11 mouse cellular contexts compared by ENCODE assay signal in the genomic region with DNA sequence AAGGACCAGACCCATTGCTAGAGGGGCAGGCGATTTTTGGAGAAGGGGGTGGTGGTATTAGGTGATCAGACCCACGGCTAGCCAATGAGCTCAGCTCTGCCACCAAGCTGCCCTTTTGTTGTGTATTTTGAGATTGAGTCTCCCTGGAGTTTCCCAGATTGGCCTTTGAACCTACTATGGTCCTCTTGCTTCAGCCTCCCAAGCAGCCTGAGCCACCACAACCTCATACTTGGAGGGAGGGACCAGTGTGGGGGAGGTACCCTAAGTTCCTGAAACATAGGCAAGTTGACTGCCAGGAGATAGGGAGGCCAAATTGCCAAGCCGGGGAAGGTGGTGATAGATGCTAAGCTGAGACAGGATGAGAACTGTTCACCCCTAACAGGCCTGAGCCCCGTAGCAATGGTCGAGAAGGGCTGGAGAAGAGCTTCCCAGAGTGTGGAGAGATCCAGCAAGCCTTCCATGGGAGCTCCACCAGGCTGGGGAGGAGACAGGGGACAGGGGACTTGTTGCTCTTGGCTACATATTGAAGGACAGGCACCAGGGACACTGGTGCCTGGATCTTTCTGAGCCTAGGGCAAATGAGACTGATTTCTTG.
A peak's percentile ranks its signal among the peaks of the same experiment; 100 is the strongest.
DNase-seq lines count a peak whose midpoint lies in the region; ATAC-seq lines count a peak whose summit lies in the region.
"Had no signal": no experiment of that assay in that cellular context is flagged by ENCODE, and none has a peak within 500 bp of the region (broad histone marks: within the 10 kb centered on the region; RNA-seq: fewer than 3 reads in every experiment).

No protein-coding gene starts in this region.

- 0 out of 2 replicates have a peak, but pooled peaks cover 4% of the 10 kb centered on the region for H3K27me3 ChIP-seq in kidney, embryonic 15.5 days
- no peaks in the 10 kb centered on the region for H3K27me3 ChIP-seq in forebrain, embryonic 16.5 days (replicated peaks; ENCODE audit: control insufficient read depth, insufficient read depth, low read length)
- no peaks in the 10 kb centered on the region for H3K27me3 ChIP-seq in liver, embryonic 13.5 days
- H3K27me3 ChIP-seq: Patski had no signal

- H3K4me2 ChIP-seq in kidney, embryonic 15.5 days = no peak overlapping the region
- H3K4me2 ChIP-seq in forebrain, embryonic 16.5 days (ENCODE audit: low read length) = no peak overlapping the region
- H3K4me2 ChIP-seq in liver, embryonic 13.5 days = no peak overlapping the region

- H3K4me3 ChIP-seq in kidney, embryonic 15.5 days (replicated peaks) = no peak overlapping the region
- no peak overlapping the region for H3K4me3 ChIP-seq in forebrain, embryonic 16.5 days (replicated peaks; ENCODE audit: low read length)
- H3K4me3 ChIP-seq in liver, embryonic 13.5 days (replicated peaks) = no peak overlapping the region
- H3K4me3 ChIP-seq: erythroblast, embryonic 14.5 days had no signal

- WGBS in kidney, embryonic 15.5 days = 28% methylated on average over 5 of the region's 5 CpGs
- 34% methylated on average over 5 of the region's 5 CpGs for WGBS in forebrain, embryonic 16.5 days
- WGBS in liver, embryonic 13.5 days (ENCODE audit: insufficient replicate concordance) = 31% methylated on average over 5 of the region's 5 CpGs

- no peaks in the 10 kb centered on the region for H3K36me3 ChIP-seq in kidney, embryonic 15.5 days
- H3K36me3 ChIP-seq in forebrain, embryonic 16.5 days (ENCODE audit: control insufficient read depth, insufficient read depth) = no peaks in the 10 kb centered on the region
- H3K36me3 ChIP-seq in liver, embryonic 13.5 days = peaks cover 40% of the 10 kb centered on the region

- no peaks in the 10 kb centered on the region for H3K9me3 ChIP-seq in kidney, embryonic 15.5 days (replicated peaks)
- no peaks in the 10 kb centered on the region for H3K9me3 ChIP-seq in forebrain, embryonic 16.5 days (ENCODE audit: control insufficient read depth, low read length)
- H3K9me3 ChIP-seq in liver, embryonic 13.5 days (replicated peaks) = no peaks in the 10 kb centered on the region

- intact Hi-C loops in gastrocnemius, postnatal 14 days (cut with DNase I; ENCODE audit: low total_unique reads) = no loop called here

- 0 out of 2 replicates have a peak overlapping the region, but pooled peaks have one; percentile 1 for H3K9ac ChIP-seq in kidney, embryonic 15.5 days
- 0 out of 2 replicates have a peak overlapping the region, but pooled peaks have one; percentile 2 for H3K9ac ChIP-seq in forebrain, embryonic 16.5 days (replicated peaks; ENCODE audit: low read depth, low read length)
- peak overlapping the region; percentile 40; the same call in 1 of the 2 replicates for H3K9ac ChIP-seq in liver, embryonic 13.5 days

- 0 out of 2 replicates have a peak overlapping the region, but pooled peaks have one; percentile 13 for H3K27ac ChIP-seq in kidney, embryonic 15.5 days
- peak overlapping the region; percentile 33; the same call in 1 of the 2 replicates for H3K27ac ChIP-seq in forebrain, embryonic 16.5 days (ENCODE audit: low read length)
- peak overlapping the region; percentile 34; the same call in 1 of the 2 replicates for H3K27ac ChIP-seq in liver, embryonic 13.5 days

- DNase-seq in kidney, postnatal 4 days = no peak
- peak; percentile 53 for DNase-seq in R1 (ENCODE audit: low read depth, low spot score)
- no peak for DNase-seq in liver, embryonic 13.5 days
- no peak for DNase-seq in gastrocnemius, postnatal 14 days
- DNase-seq in gastrocnemius, adult 18-20 months (ENCODE audit: low spot score) = no peak
- no peak for DNase-seq in lung, postnatal 10 days
- DNase-seq: cerebellum, adult 11 months had no signal

- ATAC-seq in kidney, embryonic 15.5 days (replicated peaks; ENCODE audit: low FRiP score) = no peak
- no peak for ATAC-seq in forebrain, embryonic 16.5 days
- ATAC-seq in liver, embryonic 13.5 days (ENCODE audit: low read depth) = no peak
- ATAC-seq: Patski had no signal

- H3K4me1 ChIP-seq in kidney, embryonic 15.5 days = peaks cover 88% of the 10 kb centered on the region
- H3K4me1 ChIP-seq in forebrain, embryonic 16.5 days (replicated peaks; ENCODE audit: control insufficient read depth, insufficient read depth, low read length) = peaks cover 94% of the 10 kb centered on the region
- H3K4me1 ChIP-seq in liver, embryonic 13.5 days (replicated peaks) = peaks cover 95% of the 10 kb centered on the region
